Mouse (Mus musculus) kidney, adult 2 months (tissue): ENCODE data around the gene Fam124b. TPM values are rescaled to one million over a fixed set of nuclear protein-coding genes. Genes with fewer than 3 reads are reported as not detected.

Source experiments
- DNase-seq: peaks from one replicate; pipeline ENCODE4 v3.0.0; 2021
- H3K27ac ChIP-seq: fragments of 200-500 bp; 2 replicates; pipeline ENCODE4 v1.5.1; 2012; ENCODE audit warnings: low read depth, low read length, control low read depth, inconsistent platforms; ENCODE audit not compliant: insufficient read depth
- H3K27me3 ChIP-seq: fragments of 200-500 bp; replicated peaks from 2 replicates; pipeline ENCODE4 v1.6.1; 2012; ENCODE audit warnings: mild to moderate bottlenecking, moderate library complexity, low read length, inconsistent platforms; ENCODE audit not compliant: control insufficient read depth, insufficient read depth
- H3K36me3 ChIP-seq: fragments of 200-500 bp; 2 replicates; pipeline ENCODE4 v1.6.1; 2012; ENCODE audit warnings: mild to moderate bottlenecking, moderate library complexity, low read length, inconsistent platforms; ENCODE audit not compliant: control insufficient read depth, insufficient read depth
- H3K4me1 ChIP-seq: fragments of 200-500 bp; 2 replicates; pipeline ENCODE4 v1.6.1; 2011; ENCODE audit warnings: low read length; ENCODE audit not compliant: control insufficient read depth, insufficient read depth
- H3K4me3 ChIP-seq: fragments of 200-500 bp; 2 replicates; pipeline ENCODE4 v1.5.1; 2011; ENCODE audit warnings: mild to moderate bottlenecking, low read depth, low read length, control low read depth; ENCODE audit not compliant: insufficient read depth
- CTCF ChIP-seq: fragments of 200-500 bp; conservative IDR thresholded peaks from 2 replicates; pipeline ENCODE4 v1.5.1; 2011; ENCODE audit warnings: low read depth, mild to moderate bottlenecking, control low read depth, low read length, moderate library complexity, mixed read lengths; ENCODE audit not compliant: insufficient read depth, insufficient read length
- POLR2A ChIP-seq: fragments of 200-500 bp; IDR thresholded peaks from one replicate; pipeline ENCODE4 v1.6.1; 2011; ENCODE audit warnings: low read depth, low read length, control low read depth
- WGBS: fragments of 180-500 bp; shearing (Covaris S2); methylation state at CpG from one replicate; pipeline ENCODE4 v1.1.7; 2018; 5-methylcytosine and 5-hydroxymethylcytosine counted together
- polyA plus RNA-seq: library from polyadenylated mRNA; depleted of rRNA; stranded (reverse); fragments of >200 nt; gene quantifications from 2 replicates; pipeline ENCODE4 v1.2.3, GENCODE M21; 2012

Gene Fam124b
- polyA plus RNA-seq, 1 experiment: 0.08 TPM

- no peak for DNase-seq
- H3K4me3 ChIP-seq: no peak overlapping the region
- no peaks in the 10 kb centered on the region for H3K36me3 ChIP-seq
- TF ChIP-seq POLR2A: no peak
- no peak for TF ChIP-seq CTCF
- H3K27me3 ChIP-seq: no peaks in the 10 kb centered on the region
- no peaks in the 10 kb centered on the region for H3K4me1 ChIP-seq
- H3K27ac ChIP-seq: no peak overlapping the region
- WGBS: 37% methylated on average over 12 of the region's 12 CpGs
These were observed 21.9 kb upstream of the Fam124b start for GRCm38 (mm10) chr1:80240017-80240660.

GRCm38 (mm10) chr1:80239481-80239880 is 21.2 kb upstream of the Fam124b start:
- TF ChIP-seq CTCF (no peak), POLR2A (no peak)
- no peak for DNase-seq
- H3K4me1 ChIP-seq: no peaks in the 10 kb centered on the region
- no peak overlapping the region for H3K27ac ChIP-seq
- H3K36me3 ChIP-seq: no peaks in the 10 kb centered on the region
- no peaks in the 10 kb centered on the region for H3K27me3 ChIP-seq
- H3K4me3 ChIP-seq: no peak overlapping the region
- 74% methylated on average over 11 of the region's 11 CpGs for WGBS

DNA sequence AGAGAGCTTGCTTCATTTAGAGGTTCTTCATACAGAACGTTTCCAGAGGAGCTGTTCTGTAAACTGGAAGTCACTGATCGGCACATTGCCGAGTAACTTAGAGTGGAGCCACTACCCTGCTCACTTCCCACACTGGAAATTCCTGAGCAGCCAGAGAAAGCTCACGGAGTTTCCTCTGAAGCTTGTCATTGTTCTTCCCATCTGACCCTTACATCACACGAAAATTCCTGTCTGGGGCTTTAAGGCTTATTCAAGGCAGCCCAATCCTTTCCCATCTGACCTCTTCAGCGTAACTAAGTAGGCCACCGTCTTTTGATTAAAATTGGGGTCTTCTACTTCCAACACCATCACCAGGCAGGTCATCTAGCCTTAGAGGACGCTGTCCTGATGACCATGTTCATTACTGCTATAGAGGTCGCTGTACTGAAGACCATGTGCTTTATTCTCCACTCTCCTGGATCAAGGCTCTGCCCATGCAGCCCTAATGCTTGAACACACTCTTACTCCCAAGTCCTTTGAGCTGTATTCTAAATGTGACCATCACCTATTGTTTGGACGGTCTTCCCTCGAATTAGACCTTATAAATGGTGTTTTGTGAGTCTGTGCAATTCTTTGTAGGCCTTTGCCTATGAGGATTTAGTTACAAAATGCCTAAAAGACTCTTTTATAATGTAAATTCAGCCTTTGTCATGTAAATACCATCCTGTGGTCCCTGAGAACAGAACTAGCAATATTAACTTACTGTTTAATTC is 18.9 kb upstream of the Fam124b start:
- Histone ChIP-seq H3K36me3 (no peaks in the 10 kb centered on the region), H3K27ac (no peak overlapping the region), H3K27me3 (no peaks in the 10 kb centered on the region), H3K4me3 (no peak overlapping the region), H3K4me1 (no peaks in the 10 kb centered on the region)
- TF ChIP-seq CTCF: no peak
- no peak for TF ChIP-seq POLR2A
- no peak for DNase-seq
- 78% methylated on average over 11 of the region's 11 CpGs for WGBS

GRCm38 (mm10) chr1:80236126-80236525 is 17.9 kb upstream of the Fam124b start:
- DNase-seq: no peak
- 32% methylated on average over 1 of the region's 1 CpGs for WGBS
- no peak overlapping the region for H3K4me3 ChIP-seq
- no peak overlapping the region for H3K27ac ChIP-seq
- no peaks in the 10 kb centered on the region for H3K4me1 ChIP-seq
- H3K36me3 ChIP-seq: no peaks in the 10 kb centered on the region
- no peaks in the 10 kb centered on the region for H3K27me3 ChIP-seq
- TF ChIP-seq CTCF (no peak), POLR2A (no peak)

DNA sequence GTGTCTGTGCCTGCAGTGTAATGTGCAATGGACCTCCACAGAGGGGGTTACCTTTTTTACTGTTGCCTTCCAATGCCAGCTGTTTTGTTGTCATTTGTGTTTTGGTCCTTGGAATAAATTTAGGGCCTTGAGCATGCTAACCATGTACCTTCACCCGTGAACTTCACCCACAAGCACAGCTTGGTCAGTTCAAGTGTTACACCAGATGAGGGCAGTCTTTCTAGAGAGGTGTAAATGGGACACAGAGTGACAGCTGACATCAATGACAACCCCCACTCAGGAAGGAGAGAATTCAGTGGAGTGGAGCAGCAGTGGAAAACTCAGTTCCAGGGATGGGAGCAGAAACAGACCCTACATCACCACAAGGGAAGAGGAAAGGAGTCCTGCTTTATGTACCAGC is 12.3 kb upstream of the Fam124b start:
- DNase-seq: peak; percentile 15
- no peak overlapping the region for H3K4me3 ChIP-seq
- 67% methylated on average over 1 of the region's 1 CpGs for WGBS
- H3K27ac ChIP-seq: no peak overlapping the region
- H3K36me3 ChIP-seq: no peaks in the 10 kb centered on the region
- no peaks in the 10 kb centered on the region for H3K4me1 ChIP-seq
- H3K27me3 ChIP-seq: no peaks in the 10 kb centered on the region
- TF ChIP-seq CTCF: peak; percentile 41
- no peak for TF ChIP-seq POLR2A

DNA sequence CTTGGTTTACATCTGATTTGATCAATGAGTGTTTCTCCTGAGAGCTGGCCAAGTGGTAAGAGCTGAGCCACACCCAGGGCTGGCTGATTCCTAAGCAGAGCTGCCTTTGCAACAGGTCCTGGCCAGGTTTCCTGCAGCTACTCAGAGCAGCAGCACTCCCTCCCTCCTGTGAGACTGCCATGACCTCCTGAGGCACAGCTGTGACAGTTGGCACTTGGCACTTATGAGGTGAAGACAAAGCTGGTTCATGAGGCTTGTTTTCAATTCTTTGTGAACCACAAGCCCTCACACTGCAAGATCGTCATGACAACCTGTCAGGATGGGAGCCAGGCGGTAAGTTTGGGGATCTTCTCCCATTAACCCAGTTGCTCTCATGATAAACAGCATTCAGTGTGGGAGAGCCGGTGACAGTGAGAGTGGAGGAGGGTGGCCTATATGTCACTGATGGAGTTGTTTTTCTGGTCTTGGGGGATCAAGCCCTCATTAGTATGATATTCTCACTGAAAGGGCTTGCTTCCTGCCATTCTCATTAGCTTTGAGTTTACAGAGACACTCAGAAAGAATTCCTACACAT is 6.7 kb upstream of the Fam124b start:
- Histone ChIP-seq H3K36me3 (no peaks in the 10 kb centered on the region), H3K27me3 (no peaks in the 10 kb centered on the region), H3K4me3 (no peak overlapping the region), H3K4me1 (no peaks in the 10 kb centered on the region), H3K27ac (no peak overlapping the region)
- 39% methylated on average over 3 of the region's 3 CpGs for WGBS
- TF ChIP-seq CTCF: no peak
- no peak for TF ChIP-seq POLR2A
- no peak for DNase-seq

- 36% methylated on average over 4 of the region's 4 CpGs for WGBS
- no peak for DNase-seq
- TF ChIP-seq CTCF (no peak), POLR2A (no peak)
- H3K27ac ChIP-seq: no peak overlapping the region
- no peak overlapping the region for H3K4me3 ChIP-seq
- H3K27me3 ChIP-seq: no peaks in the 10 kb centered on the region
- no peaks in the 10 kb centered on the region for H3K36me3 ChIP-seq
- no peaks in the 10 kb centered on the region for H3K4me1 ChIP-seq
These were observed 2.9 kb upstream of the Fam124b start for GRCm38 (mm10) chr1:80221151-80221550.
